Mouse (Mus musculus) olfactory bulb, adult 2 months (tissue): ENCODE results near the gene Bbip1.

Experiments
- CTCF ChIP-seq: fragments of 200-500 bp; IDR thresholded peaks from 2 replicates; pipeline ENCODE4 v1.5.1; 2012; ENCODE audit warnings: low read depth, mild to moderate bottlenecking, low read length, moderate library complexity; ENCODE audit not compliant: insufficient read depth
- POLR2A ChIP-seq: fragments of 200-500 bp; IDR thresholded peaks from 2 replicates; pipeline ENCODE4 v1.6.1; 2012; ENCODE audit warnings: mild to moderate bottlenecking, low read depth, low read length, moderate library complexity; ENCODE audit not compliant: insufficient read depth

GRCm38 (mm10) chr19:53898498-53898897 lies 45.9 kb downstream of the Bbip1 start:
- TF ChIP-seq CTCF (no peak), POLR2A (no peak)
